Mouse (Mus musculus) T-helper 17 cell (primary cell): ENCODE data around the gene Esrp2.

Experiments
- in situ Hi-C, 2 experiments: fragments of 300-600 bp; cut with MboI, MseI; formaldehyde crosslinking; loops; 1 replicate in 1 of 2; 2 replicates in 1 of 2; pipeline ENCODE4 v1.15.1; 2025; ENCODE audit warnings: high pct_unique_total_duplicates in 2 of 2

Gene Esrp2

DNA sequence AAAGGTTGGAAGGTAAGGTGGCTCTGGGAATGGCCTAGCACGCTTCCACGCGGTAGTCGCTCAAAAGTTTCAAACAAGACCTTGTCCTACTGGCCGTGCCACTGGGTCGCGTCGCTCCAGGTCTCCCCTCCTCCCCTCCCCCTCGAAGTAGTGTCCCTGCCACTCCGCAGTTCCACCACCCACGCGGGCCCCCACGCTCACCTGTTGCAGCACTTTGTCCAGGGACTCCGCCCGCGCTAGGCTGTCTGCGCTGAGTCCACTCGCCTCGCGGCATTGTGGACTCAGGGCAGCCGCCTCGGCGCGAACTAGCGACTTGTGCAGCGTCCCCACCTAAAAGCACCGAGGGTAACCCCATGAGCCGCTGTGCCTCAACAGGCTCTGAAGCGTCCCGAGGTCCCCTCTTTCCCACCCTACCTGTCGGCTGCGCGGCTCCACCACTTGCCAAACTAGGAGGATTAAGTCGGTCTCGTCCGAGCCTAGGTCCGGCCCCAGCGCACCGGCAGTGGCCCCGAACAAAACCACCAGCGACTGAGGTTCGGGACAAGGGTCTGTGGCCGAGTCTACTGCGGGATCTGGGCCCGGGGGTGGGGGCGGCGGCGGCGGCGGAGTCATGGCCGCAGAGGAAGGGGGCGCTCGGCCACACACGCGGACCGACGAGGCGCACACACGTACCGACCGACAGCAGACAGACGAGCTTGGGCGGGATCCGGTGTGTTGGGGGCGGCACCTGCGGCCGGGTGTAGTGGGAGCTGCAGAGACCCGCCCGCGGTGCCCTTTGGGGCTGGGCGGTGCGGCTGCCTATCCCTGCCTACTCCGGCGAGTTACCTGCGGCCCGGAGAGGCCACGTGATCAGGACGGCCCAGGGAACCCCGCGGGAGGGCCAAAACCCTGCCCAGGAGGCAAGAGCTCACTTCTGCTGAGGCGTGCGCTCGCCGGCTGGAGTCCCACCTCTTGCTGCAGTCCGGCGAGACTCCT lies at the start of gene Esrp2:
Gene Esrp2 (minus strand): TSS at position 819 of the 975 bp plus-strand sequence.
- in situ Hi-C loops, result no loop called here

DNA sequence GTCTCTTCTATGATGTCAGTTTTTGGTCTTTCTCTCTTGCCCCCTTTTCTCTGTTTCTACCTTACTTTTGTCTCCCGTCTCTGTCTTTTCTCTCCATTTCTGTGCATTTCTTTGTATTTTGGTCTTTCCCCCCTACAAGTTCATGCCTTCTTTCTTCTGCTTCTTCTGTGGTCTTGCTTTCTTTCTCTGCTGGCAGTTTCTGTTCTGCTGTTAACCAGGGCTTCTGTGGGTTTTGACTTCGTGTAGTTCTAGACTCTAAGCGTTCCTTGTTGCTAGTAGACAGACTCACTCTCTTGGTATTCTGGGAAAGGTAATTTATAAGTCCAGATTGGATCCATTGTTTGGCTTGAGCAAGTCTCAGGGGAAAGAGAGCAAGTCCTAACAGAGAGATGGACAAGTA lies 49.6 kb upstream of the Esrp2 start:
- in situ Hi-C loops, result no loop called here

DNA sequence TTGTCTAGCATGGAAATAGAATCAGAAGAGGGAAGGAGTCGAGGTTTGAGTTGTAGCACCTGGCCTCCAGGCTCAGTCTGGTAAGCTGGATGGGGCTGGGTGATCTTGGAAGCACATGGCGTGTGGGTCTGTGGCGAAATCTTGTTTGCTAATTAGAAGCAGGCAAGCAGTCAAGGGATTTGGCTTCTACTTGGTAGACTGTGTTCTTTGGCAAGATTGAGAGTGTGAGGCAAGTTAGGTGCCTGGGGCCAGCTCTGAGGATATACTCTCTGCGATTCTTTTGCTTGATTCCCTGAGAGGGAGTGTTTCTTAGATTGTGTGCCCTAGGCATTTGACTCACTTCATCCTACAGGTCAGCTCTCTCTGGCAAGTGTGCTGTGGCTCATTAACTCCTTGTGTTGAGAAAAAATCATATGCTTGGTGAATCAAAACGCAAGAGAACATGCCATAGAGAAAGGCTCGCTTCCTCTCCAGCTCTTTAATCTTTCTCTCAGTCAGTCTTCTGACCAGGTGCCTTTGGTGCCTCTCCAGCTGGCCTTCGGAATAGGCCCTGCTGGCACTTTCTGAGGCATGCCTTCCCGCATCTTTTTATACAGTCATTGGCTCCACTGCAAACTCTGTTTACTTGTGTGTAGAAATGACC lies 49.0 kb upstream of the Esrp2 start:
- in situ Hi-C loops, result no loop called here

DNA sequence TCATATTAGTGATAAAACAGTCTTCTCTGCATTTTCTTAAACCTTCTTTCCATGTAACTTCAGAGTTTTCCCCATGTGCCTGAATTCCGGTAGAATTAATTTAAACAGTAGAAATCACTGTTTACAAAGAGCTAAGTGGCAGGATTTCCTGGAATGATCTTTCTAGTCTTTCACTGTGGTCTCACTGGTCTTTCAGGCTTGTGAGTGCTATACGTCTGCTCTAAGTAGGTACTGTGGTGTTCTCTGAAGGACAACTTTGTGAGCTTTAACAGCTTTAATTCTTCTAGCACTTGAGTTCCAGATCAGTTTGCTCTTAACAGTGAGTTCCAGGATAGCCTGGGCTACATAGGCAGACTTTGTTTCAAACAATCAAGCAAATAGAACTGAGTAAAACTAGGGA lies 41.7 kb upstream of the Esrp2 start:
- in situ Hi-C loops, result no loop called here

DNA sequence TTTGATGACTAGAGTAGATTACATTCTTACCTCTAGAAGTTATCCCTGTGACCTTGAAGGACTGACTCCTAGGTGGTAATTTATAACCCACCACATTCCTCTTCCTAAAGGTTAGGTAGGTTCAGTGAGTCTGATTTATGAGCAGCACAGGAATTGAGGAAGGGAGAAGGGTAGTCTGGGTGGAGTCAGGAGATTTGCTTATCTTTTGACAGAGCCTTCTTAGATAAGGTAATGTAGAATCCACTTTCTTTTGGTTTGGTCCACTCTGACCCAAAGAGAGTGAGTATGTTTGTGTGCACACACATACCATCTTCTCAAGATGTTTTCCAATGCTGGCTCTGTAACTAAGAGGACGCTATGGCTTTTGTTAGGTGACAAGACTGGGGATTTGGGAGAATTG lies 40.8 kb upstream of the Esrp2 start:
- in situ Hi-C loops, result no loop called here

DNA sequence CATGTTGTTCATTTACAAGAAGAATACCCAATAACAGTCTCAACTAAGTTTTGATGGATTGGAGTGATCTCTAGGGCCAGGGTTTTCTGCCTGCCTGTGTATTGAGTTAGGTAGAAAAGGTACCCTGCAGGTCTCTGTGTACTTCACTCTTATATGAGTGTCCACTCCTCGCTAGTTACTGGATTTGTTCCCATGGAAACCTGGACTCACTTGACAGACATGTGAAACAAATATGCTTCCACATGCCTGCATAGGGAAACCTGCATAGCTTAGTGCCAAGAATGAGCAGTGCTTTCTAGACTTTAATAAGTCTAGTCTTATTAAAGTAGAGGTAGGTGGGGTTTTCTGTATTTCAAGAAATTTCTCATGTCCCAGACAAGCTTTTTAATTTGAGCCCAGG lies 40.1 kb upstream of the Esrp2 start:
- in situ Hi-C loops, result no loop called here

DNA sequence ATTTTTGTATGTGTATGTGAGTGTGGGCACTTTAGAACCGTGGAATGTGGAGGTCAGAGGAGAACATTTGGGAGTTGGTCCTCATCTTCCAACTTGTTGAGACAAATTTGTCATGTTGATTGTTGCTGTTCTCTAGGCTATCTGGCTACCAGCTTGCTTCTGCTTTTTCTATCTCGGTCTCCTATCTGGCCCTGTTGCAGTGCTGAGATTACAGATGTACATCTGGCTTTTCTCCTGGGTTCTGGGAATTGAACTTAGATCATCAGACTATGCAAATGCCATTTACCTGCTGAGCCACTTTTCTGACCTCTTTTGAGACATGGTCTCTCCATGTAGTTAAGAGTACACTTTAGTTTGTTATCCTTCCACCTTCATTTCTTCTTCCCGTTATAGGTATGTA lies 36.8 kb upstream of the Esrp2 start:
- in situ Hi-C loops, result no loop called here

DNA sequence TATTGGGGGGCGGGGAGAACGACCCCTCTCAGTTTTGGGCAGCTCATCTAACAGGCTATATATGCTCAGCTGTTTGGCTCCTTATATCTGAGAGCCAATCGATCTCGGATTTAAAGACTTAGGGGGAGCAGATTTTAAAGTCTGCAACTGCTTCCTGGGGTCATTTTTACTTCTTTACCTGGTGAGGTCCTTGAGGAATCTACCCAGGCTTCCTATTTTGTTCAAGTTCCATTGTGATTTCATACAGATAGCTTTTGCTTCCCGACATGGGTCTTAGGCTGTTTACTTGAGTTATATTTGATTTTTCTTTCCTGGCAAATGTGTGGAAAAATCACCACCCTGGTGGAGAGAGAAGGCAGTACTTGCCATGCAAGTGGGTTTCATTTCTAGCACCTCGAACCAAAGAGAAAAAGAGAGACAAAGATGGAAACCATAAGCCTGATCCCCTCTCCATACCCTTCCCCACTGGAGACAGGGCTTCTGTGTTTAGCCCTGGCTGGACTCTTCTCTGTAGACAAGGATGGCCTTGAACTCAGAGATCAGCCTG lies 33.2 kb upstream of the Esrp2 start:
- in situ Hi-C loops, result no loop called here

DNA sequence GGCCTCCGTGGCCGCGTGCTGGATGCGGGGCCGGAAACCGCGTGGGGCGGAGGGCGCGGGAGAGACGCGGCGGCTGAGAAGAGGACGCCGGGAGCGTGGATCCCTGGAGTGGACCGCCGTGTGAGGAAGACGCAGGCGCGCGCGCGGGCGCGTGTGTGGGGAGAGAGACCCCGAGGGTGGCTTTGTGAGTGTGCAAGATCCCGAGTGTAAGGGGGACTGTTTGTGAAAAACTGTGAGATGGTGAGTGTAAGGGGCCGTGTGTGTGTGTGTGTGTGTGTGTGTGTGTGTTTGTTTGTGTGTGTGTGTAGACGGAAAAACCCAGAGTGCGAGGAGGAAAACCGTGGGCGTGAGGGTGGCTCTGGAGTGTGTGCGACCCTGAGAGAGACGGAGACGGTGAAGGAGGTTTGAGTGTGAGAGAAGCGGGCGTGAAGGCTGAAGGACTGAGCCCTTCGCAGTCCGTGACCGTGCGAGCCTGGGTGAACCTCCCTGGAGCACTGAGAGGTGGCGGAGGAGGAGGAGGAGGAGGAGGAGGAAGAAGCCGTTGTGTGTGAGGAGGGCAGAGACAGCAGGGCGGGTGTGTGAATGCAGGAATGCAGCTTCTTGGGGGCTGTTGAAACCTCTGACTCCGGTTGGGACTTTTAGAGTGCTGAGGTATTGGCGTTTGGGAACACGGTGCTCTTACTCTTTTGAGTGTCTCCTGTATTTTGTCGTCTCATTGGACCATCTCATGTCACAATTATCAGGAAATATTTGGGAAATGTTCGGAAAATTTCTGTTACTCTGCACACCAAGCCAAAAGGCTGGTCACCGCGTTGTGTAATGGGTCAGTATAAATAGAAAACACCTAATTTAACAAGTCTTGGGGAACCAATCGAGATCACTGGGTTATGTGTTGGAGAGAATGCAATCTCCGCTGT lies 32.5 kb upstream of the Esrp2 start:
- in situ Hi-C loops, result no loop called here

DNA sequence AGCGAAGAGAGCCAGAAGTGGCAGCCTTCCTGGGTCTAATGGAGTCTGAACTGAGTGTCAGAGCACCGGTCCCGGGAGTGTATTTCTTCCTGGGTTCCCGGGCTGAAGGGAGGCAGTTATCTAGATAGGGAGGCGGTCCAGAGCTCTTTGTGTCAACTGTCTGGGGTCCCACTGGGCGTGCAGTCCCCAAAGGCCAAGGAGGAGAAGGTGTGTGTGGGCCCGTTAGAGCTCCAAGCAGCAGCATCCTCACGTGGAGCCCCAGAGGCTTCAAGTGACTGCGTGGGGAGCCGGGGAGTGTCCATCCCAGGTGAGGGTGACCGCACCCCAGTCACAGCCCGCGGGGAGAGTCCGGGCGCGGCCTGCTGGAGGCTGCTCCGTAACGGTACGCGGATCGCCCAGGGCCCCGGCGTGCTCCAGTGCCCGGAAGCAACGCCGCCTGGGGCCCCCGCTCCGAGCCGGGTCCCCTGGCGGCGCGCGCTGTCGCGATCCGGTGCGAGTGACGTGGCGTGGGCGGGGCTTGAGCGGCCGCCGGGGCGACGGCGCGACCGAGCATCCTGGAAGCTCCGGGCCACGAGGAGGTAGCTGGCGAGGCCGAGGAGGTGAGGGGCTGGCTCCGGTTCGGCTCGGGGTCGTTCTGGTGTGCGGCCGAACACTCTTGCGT lies 31.7 kb upstream of the Esrp2 start, which contains the start of gene Slc7a6:
Gene Slc7a6 (plus strand): TSS at position 502 of the 661 bp plus-strand sequence.
- in situ Hi-C loops, result no loop called here

DNA sequence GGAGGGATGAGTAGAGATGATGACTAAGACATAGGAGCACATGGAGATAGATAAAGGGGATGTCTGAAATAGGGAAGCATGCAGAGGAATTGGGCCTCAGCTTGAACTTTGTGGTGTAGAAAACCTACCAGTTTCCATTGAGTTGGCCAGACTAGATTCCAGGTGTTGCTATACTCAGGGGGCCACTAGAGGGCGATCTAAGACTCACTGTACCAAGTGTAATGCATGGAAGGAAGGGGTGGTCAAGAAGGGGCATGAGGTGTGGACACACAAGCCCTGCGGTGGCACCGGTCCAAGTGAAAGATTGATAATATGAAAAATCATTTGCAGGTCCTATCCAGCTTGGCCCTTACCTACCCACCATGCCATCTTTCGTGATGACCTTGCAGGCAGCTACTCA lies 28.7 kb upstream of the Esrp2 start:
- in situ Hi-C loops, result no loop called here

DNA sequence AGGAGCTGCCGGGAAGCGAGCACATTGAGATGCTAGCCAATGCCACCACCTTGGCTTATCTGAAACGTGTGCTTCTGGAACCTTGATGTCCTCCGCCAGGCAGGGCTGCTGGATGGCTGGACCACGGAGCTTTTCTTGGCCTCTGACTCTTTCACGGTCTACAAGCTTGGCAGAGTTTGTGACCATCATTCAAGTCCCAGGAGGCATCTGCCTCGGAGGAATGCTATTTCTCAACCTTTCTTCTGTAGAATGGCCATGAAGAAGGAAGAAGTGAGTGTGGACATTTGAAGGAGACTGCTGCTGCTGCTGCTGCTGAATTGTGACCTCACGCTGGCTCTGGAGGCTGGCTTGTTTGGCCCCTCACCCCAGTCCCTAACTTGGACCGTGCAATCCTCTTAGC lies 26.5 kb upstream of the Esrp2 start:
- in situ Hi-C loops, result no loop called here

DNA sequence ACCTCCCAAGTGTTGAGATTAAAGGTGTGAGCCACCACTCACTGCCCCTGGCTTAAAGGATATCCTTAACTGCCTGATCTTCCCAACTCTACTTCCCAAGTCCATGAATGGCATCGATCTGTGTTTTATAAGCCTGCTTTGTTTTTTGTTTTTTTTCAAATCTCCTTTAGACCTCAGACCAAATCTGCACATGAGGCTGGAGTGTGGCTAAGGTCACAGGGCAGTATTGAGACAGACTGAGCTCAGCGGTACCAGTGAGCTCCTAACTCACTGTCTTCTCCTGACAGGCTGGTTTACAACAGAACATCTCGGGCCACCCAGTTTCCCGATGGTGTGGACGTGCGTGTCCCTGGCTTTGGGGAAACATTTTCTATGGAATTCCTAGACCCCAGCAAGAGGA lies 23.1 kb upstream of the Esrp2 start:
- in situ Hi-C loops, result no loop called here

DNA sequence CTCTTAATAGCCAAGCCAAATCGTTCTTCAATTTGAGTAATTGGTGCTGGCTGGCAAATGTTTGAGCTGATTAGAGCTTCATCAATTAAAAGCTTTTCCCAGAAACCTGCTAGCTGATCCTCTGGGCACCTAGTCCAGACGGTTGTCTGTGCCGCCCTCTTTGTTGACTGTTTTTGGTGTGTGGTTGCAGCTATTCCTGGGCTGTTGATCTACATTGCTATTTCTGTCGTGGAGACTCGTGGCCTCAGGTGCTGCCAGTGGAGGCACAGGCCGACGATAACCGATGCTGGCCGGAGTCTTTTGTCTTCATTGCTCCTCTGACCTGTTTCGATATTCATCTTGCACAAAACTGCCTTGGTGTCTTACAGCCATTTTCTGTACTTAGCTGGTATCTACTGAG lies 21.6 kb upstream of the Esrp2 start:
- in situ Hi-C loops, result no loop called here

DNA sequence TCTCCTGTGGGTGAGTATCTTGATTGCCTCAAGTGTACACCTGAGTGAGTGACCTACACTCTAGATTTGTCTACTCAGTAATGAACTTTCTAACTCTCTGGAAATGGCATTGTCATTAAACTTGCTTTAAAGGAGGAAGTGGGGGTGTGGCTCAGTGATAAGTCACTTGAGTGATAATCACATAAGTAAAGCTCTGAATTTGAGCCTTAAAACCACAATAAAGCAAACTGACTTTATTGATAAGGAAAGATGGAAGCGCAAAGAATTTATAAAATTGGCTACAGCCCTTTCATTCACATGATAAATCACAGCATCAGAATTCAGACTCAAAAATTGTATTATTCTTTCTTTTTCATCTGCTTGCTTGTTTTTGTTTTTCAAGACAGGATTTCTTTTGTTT lies 20.6 kb upstream of the Esrp2 start:
- in situ Hi-C loops, result no loop called here

DNA sequence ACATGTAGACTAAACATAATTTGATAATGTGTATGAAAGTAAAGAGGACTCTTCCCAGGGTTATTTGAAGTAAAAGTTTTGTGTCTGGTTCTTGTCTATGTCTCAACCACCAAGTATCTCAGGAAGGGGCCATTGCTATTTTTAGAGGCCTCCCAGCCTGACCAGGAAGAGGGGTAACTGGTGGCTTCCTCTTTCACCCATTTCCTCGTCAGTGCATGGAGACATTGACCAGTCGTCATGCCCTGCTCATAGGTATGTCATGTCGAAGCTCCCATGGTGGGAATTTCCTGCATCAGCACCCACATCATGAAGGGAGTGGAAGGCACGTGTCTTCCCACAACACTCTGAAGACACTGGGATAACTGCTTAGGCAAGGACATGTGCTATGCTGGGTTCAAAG lies 16.1 kb upstream of the Esrp2 start:
- in situ Hi-C loops, result no loop called here

DNA sequence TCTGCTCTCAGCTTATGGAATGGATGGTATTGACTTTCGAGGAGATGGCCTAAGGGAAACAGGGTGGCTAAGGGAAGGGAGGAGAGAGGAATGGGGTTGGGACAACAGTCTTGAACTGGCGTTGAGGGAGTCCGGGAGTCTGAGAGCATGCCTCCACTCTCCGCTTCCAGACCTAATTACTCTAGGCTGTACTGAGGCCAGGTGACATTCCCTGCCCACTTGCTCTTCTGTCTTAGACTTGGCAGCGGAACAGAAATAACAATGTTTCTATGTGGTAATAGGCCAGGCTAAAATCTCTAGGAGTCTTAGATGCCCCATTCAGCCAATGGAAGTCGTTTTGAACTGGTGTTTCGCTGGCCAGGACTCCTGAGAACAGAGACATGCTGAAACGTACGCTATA lies 14.3 kb upstream of the Esrp2 start:
- in situ Hi-C loops, result no loop called here

DNA sequence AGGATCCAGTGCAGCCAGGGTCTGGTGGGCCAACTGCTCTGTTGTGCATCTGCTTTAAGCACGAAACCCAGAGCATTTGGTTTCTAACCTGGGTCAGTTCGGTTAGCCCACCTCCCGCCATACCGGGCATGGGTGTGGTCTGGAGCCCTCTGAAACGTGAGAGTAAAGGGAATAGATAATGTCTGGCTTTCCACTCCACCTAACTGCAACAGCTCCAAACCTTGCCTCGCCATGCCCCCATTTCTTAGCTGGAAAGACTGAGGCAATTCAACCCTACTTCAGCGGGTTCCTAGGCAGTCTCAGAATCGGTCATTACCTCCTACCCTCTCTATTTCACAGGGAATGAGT lies 13.9 kb upstream of the Esrp2 start:
- in situ Hi-C loops, result no loop called here

DNA sequence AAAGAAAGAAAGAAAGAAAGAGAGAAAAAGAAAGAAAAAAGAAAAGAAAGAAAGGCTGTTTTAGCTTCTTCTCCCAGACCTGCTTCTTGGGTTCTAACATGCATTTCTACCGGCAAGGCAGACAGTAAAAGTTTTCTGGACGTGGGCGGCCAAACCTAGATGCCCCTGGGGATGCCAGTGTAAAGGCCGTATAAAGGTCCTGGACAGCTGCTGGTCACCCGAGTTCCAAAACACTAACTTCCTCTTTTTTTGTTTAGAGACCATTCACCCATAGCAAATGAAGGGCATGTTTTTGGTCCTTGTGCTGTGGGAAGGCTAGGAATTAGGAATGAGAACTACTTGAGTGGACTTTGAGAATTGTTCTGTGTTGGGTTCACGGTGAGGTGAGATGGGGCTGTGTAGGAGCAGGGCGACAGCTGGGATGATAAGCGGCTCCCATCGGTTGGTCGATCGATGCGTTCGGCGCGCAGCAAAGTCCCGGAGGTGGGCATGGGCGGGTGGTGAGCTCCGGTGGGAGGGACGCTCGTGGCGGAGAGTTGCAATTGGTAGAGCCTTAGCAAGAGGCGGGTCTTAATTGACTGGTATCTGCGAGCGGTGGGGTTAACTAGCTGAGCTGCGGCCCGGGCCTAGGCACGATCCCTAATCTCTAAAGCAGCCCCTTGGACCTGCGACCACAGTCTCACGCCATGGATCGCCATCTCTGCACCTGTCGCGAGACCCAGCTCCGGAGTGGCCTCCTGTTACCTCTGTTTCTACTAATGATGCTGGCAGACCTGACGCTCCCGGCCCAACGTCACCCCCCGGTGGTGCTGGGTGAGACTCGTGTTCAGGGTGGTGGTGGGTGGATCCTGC lies 13.3 kb upstream of the Esrp2 start, which contains the start of gene Pla2g15:
Gene Pla2g15 (plus strand): TSS at position 599 of the 852 bp plus-strand sequence.
- in situ Hi-C loops, result loop anchor here in 1 of 2 experiments (10.0 kb wide), 1 partner anchor 55 kb away; no protein-coding TSS in a partner anchor

DNA sequence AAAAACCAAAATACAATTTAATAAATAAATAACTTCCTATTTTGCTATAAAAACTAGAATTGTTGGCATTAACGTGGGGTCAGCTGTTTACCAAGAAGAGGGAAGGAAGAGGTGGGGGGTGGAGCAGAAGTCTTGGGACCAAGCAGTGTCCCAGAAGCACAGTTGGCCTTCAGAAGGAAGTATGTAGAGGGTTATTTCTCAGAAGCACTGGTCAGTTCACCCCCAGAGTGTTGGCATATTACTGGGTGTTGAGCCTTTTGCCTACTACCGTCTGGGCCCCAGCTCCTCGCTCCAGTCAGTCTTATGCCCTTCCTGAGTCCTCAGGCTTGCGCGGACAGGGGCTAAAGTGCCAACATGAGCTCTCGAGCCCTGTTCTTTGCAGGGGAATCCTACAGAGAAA lies 12.3 kb upstream of the Esrp2 start:
- in situ Hi-C loops, result loop anchor here in 1 of 2 experiments (10.0 kb wide), 1 partner anchor 56 kb away; no protein-coding TSS in a partner anchor
